Mouse (Mus musculus): ENCODE measurements at regions not wholly inside any gene's neighbourhood (a gene's known extent, or its start where the extent isn't known, plus 50 kb on each side); places are given as distances from the start of the nearest gene placed in this dataset.

DNA sequence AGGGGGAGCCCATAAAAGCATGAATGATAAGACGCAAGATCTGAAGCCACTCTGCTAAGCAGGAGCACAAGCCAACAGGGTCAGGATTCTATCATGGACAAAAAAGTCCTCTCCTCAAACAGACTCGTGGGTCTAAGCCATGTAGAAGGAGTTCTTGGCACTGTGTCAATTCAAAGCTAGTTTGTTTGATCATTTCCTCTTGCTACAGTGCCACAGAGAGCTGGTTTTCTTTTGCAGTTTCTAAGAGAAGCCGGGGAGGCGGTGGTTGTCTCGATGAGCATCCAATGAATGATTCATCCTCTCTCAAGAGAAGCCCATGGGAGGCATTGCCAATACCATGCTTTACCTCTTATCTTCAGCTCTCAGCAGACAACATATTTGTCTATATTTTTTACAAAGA lies 284.6 kb upstream of the Noct start:
- DNase-seq (ENCODE audit: low spot score in 2 of 2): no peak

DNA sequence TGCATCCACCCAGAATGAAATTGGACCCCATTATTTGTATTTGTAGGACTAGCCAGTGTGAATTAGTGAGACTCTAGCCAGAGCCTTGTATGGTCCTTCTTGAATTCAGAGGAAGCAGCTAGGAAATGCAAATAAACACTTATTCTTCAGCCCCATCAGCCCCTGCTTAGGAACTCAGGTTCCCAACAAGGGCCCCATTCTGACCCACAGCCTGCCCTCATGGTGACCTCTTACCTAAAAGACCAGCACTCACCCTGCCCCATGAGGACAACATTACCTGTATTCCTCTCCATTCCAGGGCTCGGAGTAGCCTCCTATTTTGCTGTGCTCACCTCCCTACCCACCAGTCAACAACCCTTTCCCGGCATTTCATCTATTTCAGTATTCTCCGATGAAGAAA lies 283.6 kb upstream of the Noct start:
- no peak for DNase-seq (ENCODE audit: low spot score in 2 of 2)

DNA sequence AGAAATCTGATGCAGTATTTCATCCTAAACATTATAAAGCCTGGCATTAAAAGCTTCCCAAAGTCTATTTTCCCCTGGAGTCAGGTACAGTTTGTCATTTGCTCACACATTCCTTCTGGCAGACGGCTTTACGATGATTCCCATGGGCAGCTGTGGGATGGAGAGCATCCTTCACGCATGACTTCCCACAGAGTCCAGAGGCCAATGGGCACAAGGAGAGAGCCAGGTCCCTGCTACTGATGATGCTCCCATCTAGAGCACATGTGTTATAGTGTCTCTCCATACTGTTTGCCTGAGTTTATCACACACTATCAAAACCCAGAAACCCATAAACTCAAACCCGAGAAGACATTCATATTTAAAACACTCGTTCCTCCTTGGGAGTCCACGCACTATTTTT lies 270.8 kb upstream of the Noct start:
- no peak for DNase-seq (ENCODE audit: low spot score in 2 of 2)

DNA sequence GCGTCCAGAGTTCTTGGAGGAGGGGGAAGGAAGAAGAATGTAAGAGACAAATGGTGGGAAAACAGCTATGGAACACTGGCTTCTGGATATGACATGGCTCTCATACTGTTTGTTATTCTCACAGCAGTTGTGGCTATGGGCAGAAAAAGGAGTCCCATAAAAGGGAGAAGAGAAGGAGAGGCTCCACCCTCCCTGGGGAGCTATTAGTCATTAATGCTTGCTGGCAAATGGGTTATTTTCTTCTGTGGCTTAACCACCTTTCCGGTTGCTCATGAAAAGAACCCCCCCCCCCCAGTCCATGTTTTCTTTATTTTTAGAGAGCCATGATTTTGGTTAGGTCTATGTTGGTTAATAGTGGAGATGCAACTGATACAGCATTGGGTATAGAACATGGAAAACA lies 253.9 kb upstream of the Noct start:
- no peak for DNase-seq (ENCODE audit: low spot score in 2 of 2)

DNA sequence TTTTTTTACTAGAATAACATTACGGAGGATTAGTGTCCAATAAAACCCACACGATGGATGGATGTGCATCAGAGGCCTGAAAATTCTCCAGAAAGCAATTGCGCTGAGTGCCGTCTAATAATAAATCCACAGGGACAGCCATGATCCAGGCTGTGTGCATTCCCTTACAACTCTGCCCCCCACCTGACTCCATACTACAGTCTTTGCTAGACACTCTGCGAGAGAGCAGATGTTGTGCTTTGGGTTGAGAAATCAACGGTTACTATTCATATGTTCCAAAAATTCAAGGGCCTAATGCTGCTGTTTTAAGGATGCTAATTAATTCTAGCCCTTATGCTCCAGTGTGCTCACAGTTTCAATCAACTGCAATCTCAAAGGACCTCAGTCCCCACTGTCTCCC lies 251.2 kb upstream of the Noct start:
- DNase-seq (ENCODE audit: low spot score in 2 of 2): no peak

DNA sequence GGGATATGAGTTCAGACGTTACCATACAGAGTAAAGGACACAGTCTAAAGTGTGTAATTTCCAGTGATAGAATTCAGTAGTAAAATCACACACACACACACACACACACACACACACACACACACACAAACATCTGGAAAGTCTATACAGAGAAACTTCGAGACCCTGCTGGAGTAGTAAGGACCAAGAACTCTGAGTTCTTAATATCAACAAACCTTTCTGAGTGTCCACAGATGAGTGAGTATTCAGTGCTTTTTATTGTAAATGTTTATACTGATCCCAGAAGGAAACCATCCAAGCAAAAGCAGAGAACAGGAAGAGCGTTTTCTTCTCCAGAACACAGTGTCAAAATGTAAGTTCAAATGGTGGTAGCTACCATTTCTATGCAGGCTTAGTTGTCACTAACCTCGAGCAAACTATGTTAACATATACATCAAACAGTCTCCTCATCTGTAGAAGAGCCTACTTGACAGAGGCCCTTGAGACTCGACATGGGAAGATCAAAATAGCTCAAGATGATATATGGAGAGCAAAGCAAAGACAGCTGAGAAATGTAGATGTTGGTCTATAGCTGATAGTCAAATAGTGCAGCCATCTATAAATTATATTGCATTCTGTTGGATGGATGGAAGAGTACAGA lies 248.0 kb upstream of the Noct start:
- no peak for DNase-seq (ENCODE audit: low spot score in 2 of 2)

DNA sequence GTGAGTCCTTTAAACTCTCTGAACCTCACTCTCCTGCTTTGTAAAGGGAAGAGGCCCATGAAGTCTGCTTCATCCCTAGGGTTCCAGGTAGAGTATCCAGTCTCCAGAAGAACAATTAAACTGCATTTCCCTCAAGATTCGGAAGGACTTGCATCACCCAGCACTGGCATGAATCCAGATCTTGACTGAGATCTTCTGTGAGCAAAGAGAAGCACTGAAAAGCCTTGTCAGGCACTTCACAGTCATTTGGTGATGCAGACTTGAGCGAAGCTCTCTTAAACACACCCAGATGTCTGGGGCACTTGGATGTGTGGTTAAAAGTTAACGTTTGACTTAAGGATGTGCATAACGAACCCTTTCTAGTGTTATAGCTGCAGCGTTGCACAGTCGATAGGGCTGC lies 247.4 kb upstream of the Noct start:
- DNase-seq (ENCODE audit: low spot score in 2 of 2): no peak

DNA sequence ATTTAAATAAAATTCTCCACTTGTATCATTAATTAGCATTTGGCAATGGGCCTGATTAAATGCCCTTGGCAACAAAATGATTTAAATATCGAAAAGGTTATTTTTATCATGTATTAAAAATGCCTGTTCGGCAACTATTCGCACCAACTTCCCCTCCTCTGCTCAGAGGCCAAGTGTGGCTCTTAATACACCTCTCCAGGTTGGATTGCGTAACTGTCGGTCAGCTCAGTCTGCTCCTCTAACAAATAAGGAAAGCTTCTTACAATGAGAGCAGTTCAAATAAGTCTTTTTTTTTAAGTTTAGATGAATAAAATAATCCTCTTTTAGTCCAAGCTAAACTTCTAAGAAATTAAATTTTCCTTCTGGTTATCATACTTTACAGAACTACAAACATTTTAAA lies 245.6 kb upstream of the Noct start:
- DNase-seq (ENCODE audit: low spot score in 2 of 2): no peak

DNA sequence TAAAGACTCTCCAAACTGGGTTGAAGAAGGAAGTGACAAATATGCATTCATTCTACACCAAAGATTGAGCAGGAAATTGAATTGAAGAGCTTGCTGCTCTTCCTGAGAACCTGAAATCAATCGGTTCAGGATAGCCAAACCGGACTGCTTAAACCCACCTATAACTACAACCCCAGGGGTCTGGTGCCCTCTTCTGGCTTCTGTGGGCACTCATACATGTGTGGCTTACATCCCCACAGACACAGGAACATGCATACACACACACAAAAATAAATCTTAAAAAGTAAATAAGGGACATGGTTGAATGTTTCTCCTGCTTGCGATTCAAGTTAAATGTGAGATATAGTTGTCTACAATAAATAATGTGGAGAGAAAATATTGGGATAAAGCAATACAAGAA lies 244.7 kb upstream of the Noct start:
- no peak for DNase-seq (ENCODE audit: low spot score in 2 of 2)

DNA sequence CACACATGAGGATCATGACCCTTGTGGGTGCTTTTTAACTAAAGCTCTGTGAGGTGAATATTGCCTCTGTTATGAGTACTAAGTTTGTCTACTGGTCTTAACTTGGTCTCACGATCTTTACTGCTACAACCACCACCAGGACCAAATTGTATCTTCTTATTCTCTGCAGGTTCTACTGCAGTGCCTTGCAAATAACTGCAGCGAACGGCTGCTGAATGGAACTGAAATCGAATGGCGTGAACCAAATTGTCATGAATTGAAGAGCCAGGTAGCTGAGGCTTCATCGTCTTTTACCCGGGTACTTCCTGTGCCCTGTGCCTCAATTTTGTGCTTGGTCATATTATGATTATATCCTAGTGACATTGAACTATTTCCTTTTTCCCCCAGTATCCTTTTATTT lies 242.5 kb upstream of the Noct start:
- no peak for DNase-seq (ENCODE audit: low spot score in 2 of 2)

DNA sequence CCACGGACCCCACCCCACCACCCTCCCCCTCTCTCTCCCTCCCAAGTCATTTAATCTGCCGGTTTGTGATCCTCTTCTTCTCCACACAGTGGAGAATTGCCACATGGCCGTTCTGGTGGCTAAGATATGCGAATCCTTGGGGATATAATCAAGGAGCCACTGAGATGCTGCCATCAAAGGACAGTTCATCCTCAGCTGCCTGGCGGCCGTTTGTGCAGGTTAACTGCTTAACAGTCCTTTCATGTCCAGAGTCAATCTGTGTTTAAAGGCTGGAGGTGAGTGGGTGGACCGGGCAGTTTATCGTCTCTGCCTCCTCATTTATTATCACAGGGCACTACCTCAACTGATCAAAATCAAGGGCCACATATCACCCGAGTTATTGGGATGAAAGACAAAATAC lies 241.6 kb upstream of the Noct start:
- no peak for DNase-seq (ENCODE audit: low spot score in 2 of 2)

DNA sequence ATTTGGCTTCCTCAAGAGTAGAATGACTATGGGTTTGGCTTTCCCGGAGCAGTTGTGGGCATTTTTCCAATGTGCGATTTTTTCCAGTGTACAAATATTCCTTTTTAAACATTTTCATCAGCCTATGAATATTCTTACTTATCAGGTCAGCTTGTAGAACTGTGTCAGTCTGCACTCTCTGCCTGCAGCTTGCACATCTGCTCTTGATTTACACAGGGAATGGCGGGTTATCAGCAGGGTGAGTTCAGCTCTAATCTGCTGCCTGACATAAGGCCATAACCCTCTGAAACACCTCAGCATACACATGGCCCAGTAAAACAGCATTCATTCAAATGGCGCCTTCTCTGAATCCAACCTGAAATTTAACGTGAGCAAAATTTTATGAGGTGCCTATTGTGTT lies 241.1 kb upstream of the Noct start:
- DNase-seq (ENCODE audit: low spot score in 2 of 2): no peak

DNA sequence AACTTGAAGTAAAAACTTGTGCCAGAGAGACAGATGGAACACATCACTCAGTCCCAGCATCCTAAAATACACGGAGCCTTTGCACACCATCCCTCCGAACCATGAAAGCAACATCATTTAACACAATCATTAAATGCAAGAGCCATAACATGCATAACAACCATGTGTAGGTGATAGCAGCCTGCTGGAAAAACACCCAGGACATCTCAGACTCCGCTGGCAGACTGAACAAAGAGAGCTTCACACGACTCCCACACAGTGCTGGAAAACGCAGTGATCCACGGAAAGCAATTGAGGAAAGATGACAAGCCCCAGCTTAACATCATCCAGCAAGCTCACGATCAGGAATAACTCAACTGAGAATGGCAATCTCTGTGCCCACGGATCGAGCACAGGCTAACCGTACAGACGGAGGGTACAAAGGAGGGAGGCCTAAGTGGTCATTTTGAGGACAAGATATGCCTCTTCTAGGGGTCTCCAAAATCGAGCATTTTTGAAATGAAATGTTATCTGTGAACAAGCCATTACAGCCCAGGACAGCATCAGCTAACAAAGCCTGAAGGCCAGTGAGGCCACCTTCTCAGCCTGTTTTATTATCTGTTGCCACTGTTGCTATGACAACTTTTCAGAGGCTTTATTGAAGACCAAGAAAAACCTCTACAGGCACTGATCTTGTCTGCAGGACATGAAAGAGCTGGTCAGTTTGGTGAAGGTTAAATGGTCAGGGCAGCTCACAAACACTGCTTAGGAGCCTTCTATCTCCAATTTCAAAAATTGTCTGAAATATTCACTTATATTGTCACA lies 240.1 kb upstream of the Noct start:
- DNase-seq (ENCODE audit: low spot score in 2 of 2): peak; percentile 40 to 68

DNA sequence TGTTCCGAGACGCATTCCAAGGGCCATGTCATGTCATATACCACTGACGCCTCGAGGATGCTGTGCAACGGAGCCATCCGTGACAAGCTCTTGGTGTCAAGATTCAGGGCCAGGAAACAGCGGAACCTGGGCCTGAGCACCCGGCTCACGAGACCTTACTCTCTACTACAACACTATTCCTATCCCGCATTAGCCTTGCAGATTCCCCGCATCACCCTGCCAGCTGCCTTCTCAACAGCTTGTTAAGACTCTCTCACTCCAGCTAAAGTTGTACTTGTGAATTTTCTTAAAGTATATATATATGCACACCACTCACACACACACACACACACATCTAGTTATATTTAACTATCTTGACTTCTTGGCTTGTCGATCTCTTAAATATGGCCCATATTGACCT lies 236.4 kb upstream of the Noct start:
- no peak for DNase-seq (ENCODE audit: low spot score in 2 of 2)

DNA sequence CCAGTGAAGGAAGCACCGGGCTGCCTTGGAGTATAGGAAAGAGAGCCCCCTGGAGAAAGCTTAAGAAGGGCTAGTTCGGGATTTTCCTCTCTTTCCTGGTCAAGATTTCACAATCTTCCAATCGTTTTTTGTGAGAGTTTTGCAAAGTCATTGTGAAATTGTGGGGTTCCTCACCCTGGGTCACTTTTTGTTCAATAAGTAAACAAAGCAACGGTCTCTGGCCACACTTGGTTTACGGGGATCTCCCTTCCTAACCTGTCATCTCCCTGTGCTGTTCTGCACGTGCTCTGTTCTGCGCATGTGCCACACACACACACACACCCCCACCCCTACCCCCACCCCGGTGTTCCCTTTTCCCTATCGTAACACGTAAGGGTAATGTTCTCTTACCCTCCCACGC lies 233.4 kb upstream of the Noct start:
- DNase-seq (ENCODE audit: low spot score in 2 of 2): no peak

DNA sequence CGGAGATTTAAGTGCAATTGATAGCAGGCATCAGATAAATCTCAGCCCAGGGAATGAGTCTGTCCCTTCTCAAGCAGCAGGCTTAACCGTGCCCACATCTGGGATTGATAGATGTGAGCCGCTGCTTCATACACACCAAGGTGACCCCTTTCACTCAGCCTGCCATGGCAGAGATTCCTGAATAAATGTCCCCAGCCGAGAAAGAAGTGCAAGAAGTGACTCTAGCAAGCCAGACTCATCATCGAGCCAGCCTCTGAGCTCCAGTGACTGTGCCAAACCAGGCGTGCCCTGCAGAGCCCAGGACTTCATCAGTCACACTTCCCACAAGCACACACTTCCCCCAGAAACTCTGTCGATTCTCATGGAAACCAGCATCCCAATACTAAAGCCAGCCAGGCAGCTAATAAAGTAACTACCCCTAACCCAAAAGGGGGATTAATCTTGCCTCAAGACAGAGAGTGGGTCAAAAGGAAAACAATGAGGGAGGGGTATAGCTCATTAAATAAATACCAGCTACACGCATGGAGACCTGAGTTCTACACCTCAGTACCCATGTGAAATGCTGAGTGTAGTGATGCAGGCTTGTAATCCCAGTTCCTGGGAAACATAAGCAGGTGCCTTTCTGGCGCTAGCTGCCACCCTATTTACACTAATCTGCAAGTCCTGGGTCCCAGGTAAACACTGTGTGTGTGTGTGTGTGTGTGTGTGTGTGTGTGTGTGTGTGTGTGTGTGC lies 231.5 kb upstream of the Noct start:
- no peak for DNase-seq (ENCODE audit: low spot score in 2 of 2)

DNA sequence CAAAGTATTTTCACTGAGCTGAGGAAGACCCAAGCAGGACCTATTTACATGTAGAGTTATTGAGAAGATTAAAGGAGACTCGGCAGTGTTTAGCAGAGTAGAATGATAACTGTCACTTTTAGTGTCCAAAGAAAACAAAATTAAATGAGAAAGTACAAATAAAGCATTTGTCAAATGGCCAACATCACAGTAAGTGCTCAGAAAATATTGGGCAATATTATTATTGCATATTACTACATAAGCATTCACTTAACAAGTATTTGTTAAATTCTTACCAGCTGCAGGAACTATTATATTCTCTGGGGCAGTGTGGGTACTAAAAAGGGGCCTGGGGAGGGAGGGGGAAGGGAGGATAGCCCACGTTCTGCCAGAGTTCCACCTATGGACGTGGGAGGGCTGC lies 224.5 kb upstream of the Noct start:
- DNase-seq (ENCODE audit: low spot score in 2 of 2): no peak

DNA sequence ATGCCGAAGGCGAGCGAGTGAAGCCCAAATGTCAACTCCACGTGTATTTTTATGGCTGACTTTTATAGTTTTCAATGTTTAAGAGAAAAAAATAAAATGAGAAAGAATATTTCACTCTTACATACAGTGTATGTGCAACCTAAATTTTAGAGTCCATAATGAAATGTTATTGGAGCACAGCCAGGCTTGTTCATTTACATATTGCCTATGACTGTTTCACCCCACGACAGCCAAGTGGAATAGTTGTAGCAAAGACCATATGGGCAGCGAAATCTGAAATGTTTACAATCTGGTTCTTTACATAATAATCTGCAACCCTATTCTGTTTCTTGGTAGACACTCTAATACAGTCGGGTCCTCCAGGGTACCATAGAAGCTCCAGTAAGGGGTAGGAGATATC lies 223.3 kb upstream of the Noct start:
- DNase-seq (ENCODE audit: low spot score in 2 of 2): no peak

DNA sequence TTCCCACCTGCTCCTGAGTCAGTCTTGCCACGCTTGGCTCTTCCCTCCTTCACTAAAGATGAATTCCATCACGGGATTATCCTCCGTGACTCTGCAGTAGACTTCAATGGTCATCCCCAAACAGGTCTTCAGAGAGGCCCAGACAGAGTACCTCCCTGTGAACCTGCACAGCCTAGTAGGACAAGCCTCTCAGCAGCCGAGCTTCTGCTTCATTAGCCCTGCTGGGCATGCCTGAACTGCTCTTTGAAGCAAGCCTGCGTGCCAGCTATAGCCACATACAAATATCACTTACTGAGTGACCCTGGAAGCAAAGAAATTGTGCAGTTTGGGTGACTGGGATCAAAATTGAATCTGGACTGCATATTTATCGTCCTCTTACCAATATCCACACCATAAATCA lies 221.6 kb upstream of the Noct start:
- no peak for DNase-seq (ENCODE audit: low spot score in 2 of 2)

DNA sequence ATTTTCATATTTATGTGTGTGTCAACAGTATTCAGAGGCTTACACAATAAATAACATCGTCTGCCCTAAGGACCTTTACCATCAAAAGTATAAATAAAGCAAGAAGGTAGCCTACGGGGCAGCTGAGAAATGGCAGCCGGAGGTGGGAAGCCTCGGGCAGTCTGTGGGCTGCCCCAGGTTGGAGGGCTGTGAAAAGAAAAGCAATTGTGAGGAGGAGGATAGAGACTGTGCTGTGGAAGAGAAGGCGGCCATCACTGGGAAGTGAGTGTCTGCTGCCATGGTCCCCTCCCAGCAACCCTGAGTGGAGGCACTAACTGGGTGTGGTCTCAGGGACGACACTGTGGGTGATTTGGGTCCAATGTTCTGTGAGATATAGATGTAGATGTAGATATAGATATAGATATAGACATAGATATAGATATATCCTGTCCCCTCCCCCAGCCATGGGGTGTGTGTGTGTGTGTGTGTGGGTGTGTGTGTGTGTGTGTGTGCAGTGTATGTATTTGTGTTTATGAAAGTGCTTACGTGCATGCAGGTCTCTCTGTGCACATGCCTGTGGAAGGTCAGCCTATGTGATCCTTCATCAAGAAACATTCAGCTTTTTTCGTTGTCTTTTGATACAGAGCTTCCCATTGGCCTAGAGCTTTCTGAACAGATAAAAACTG lies 220.6 kb upstream of the Noct start:
- no peak for DNase-seq (ENCODE audit: low spot score in 2 of 2)

DNA sequence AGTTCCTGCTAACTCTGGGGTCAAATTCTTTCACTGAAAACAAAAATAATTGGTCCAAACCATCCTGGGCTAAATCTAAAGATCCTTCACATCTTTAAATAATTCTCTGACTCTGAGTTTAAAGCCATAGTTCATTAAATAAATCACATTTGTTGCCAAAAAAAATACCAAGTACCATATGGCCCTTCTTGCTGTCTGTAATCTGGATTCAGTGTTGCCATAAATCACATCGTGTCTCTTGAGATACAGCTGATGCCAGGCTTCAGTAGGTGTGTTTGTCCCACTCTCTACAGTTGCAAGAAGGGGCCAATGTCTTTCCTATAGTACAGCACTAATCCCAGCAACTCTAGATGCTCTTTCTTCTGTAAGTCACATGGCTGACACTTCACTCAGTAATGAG lies 220.0 kb upstream of the Noct start:
- no peak for DNase-seq (ENCODE audit: low spot score in 2 of 2)

DNA sequence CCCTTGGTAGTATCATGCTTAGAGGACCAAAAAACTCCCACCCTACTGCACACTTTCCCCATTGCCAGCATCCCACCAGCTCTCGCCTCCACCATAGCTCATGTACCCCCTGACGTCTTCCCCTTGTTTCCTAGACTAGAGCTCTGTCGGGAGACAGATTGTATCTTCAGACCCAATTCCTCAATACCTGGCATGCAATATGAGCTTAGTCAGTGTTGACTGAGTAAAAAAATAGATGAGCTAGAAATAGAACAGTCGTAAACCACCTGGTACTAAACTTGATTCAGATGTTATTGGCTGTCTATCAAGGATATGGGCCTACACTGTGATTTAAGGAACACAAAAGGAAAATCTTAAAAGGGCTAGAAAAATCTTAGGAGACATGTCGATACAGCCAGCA lies 215.1 kb upstream of the Noct start:
- DNase-seq (ENCODE audit: low spot score in 2 of 2): no peak

All from frontal cortex, postnatal 10 days (tissue).